Mouse (Mus musculus): ENCODE measurements around the gene Dlg1.

- TF ChIP-seq CTCF (IDR thresholded peaks at IDR 0.05; ENCODE audit: control insufficient read depth, insufficient read depth, insufficient replicate concordance, low read depth, low read length) (no peak), POLR2A (IDR thresholded peaks at IDR 0.05; ENCODE audit: control insufficient read depth, low read depth, low read length) (no peak)
Observed at GRCm38 (mm10) chr16:31866911-31867310, 203.7 kb downstream of the Dlg1 start.
